Mouse (Mus musculus) cerebellum, adult 11 months (tissue): ENCODE data around the gene Nkpd1.

Experiments
- DNase-seq: peaks from one replicate; pipeline ENCODE4 v3.0.0; 2022

The Nkpd1 gene

GRCm38 (mm10) chr7:19517652-19518365 lies at the start of gene Nkpd1:
Gene Nkpd1, plus strand, starts transcription at chr7:19517838.
- DNase-seq = no peak

- DNase-seq = no peak
Observed at GRCm38 (mm10) chr7:19468279-19468678, 49.4 kb upstream of the Nkpd1 start.

GRCm38 (mm10) chr7:19469404-19469803 lies 48.2 kb upstream of the Nkpd1 start:
- DNase-seq = no peak

GRCm38 (mm10) chr7:19470308-19470707 lies 47.3 kb upstream of the Nkpd1 start:
- DNase-seq = no peak

GRCm38 (mm10) chr7:19472403-19472802 lies 45.2 kb upstream of the Nkpd1 start:
- DNase-seq = no peak

- DNase-seq = peak; percentile 65
Observed at GRCm38 (mm10) chr7:19473875-19474443, 43.7 kb upstream of the Nkpd1 start.

- DNase-seq = no peak
Observed at GRCm38 (mm10) chr7:19477084-19477483, 40.6 kb upstream of the Nkpd1 start.

- no peak for DNase-seq
Observed at GRCm38 (mm10) chr7:19477624-19478384, 39.8 kb upstream of the Nkpd1 start.

- no peak for DNase-seq
Observed at GRCm38 (mm10) chr7:19483281-19483680, 34.4 kb upstream of the Nkpd1 start.

GRCm38 (mm10) chr7:19485488-19485887 lies 32.1 kb upstream of the Nkpd1 start:
- no peak for DNase-seq

GRCm38 (mm10) chr7:19486549-19486948 lies 31.1 kb upstream of the Nkpd1 start:
- no peak for DNase-seq

GRCm38 (mm10) chr7:19489525-19489924 lies 28.1 kb upstream of the Nkpd1 start:
- no peak for DNase-seq

GRCm38 (mm10) chr7:19491731-19492130 lies 25.9 kb upstream of the Nkpd1 start:
- DNase-seq = no peak

- no peak for DNase-seq
Observed at GRCm38 (mm10) chr7:19494751-19495474, 22.7 kb upstream of the Nkpd1 start.

GRCm38 (mm10) chr7:19495521-19496213 lies 22.0 kb upstream of the Nkpd1 start:
- no peak for DNase-seq

GRCm38 (mm10) chr7:19496214-19496555 lies 21.5 kb upstream of the Nkpd1 start:
- DNase-seq = no peak

GRCm38 (mm10) chr7:19498326-19498725 lies 19.3 kb upstream of the Nkpd1 start:
- DNase-seq = no peak

GRCm38 (mm10) chr7:19500420-19501363 lies 16.9 kb upstream of the Nkpd1 start:
- no peak for DNase-seq

GRCm38 (mm10) chr7:19501658-19502057 lies 16.0 kb upstream of the Nkpd1 start:
- no peak for DNase-seq

GRCm38 (mm10) chr7:19503481-19504068 lies 14.1 kb upstream of the Nkpd1 start:
- peak; percentile 53 for DNase-seq

GRCm38 (mm10) chr7:19506326-19506725 lies 11.3 kb upstream of the Nkpd1 start:
- DNase-seq = no peak
